Mouse (Mus musculus) midbrain, embryonic 10.5 days (tissue): ENCODE results near the gene Gm20388. TPM values are rescaled to one million over a fixed set of nuclear protein-coding genes. Genes with fewer than 3 reads are reported as not detected.
A peak's percentile ranks its signal among the peaks of the same experiment; 100 is the strongest.

Experiments used
- DNase-seq: peaks from one replicate; pipeline ENCODE4 v3.0.0-alpha.2; 2017; ENCODE audit warnings: low spot score
- H3K27ac ChIP-seq: fragments of 300-500 bp; sonication (generic); replicated peaks from 2 replicates; pipeline ENCODE4 v1.5.1; 2016; ENCODE audit warnings: mild to moderate bottlenecking
- H3K27me3 ChIP-seq: fragments of 300-500 bp; sonication (generic); 2 replicates; pipeline ENCODE4 v1.6.1; 2016; ENCODE audit warnings: low read depth, mild to moderate bottlenecking; ENCODE audit not compliant: poor library complexity, severe bottlenecking
- H3K36me3 ChIP-seq: fragments of 300-500 bp; sonication (generic); 2 replicates; pipeline ENCODE4 v1.6.1; 2016; ENCODE audit warnings: mild to moderate bottlenecking, moderate library complexity
- H3K4me1 ChIP-seq: fragments of 300-500 bp; sonication (generic); 2 replicates; pipeline ENCODE4 v1.6.1; 2016
- H3K4me3 ChIP-seq: fragments of 300-500 bp; sonication (generic); 2 replicates; pipeline ENCODE4 v1.5.1; 2016; ENCODE audit warnings: mild to moderate bottlenecking, moderate library complexity
- H3K9me3 ChIP-seq: fragments of 300-500 bp; sonication (generic); replicated peaks from 2 replicates; pipeline ENCODE4 v1.6.1; 2016; ENCODE audit warnings: mild to moderate bottlenecking
- WGBS: fragments of 180-500 bp; shearing (Covaris S2); methylation state at CpG from one replicate; pipeline ENCODE4 v1.1.7; 2016; 5-methylcytosine and 5-hydroxymethylcytosine counted together
- polyA plus RNA-seq: library from polyadenylated mRNA; unstranded; fragments of >200 nt; fragmentation: Nextera tagmentation; extraction: Ambion mirVana; gene quantifications from 2 replicates; pipeline ENCODE4 v1.2.1, GENCODE M21; 2016

The Gm20388 gene
- polyA plus RNA-seq, 1 experiment from 2014 or later, result 7.1 TPM

DNA sequence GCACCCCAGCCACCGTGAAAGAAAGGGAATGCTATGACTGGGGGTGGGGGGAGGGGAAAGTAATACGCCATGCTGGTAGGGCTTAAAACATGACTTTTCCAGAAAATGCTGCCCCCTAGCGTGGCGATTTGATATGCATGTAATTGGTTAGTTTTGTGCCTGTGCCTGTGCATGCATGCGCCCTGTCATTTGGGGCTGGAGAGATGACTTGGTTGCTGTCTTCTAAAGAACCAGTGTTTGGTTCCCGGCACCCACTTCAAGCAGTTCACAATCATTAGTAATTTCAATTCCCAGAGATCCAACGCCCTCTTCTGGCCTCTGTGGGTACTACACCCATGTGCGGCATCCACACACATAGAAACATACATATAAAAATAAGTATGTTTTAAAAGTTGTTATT is 913.2 kb downstream of the Gm20388 start:
- Histone ChIP-seq H3K9me3 (no peaks in the 10 kb centered on the region; the same call in 1 of the 2 replicates), H3K36me3 (no peaks in the 10 kb centered on the region), H3K27ac (no peak overlapping the region), H3K4me3 (no peak overlapping the region), H3K27me3 (peaks cover 37% of the 10 kb centered on the region), H3K4me1 (peaks cover 32% of the 10 kb centered on the region)
- no peak for DNase-seq
- 64% methylated on average over 8 of the region's 8 CpGs for WGBS

DNA sequence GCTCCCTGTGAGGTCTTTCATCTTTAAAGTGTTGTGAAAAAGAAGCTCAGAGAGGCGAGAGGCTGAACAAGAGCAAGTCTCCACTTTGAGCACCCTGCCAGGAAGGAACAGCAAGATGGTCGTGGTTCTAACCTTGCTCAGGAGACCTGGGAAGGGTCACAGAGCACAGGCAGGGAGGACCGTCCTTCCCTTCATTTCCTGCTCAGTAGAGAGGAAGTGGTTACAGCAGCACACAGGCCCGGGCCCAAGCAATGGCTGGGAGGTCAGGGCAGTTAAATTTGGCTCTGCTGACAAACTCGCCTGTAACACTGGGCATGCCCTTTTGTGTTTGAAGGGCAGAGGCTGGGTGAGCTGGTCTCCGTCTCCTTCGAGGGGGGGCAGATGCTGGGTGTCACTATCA is 914.0 kb downstream of the Gm20388 start:
- Histone ChIP-seq H3K4me1 (peaks cover 30% of the 10 kb centered on the region), H3K4me3 (no peak overlapping the region), H3K27me3 (peaks cover 42% of the 10 kb centered on the region), H3K27ac (no peak overlapping the region), H3K9me3 (no peaks in the 10 kb centered on the region), H3K36me3 (no peaks in the 10 kb centered on the region)
- WGBS, result 74% methylated on average over 7 of the region's 7 CpGs
- DNase-seq, result no peak

- peaks cover 34% of the 10 kb centered on the region for H3K4me1 ChIP-seq
- no peak overlapping the region for H3K4me3 ChIP-seq
- H3K9me3 ChIP-seq, result no peaks in the 10 kb centered on the region
- H3K36me3 ChIP-seq, result no peaks in the 10 kb centered on the region
- peaks cover 62% of the 10 kb centered on the region for H3K27me3 ChIP-seq
- 12% methylated on average over 14 of the region's 14 CpGs for WGBS
- no peak overlapping the region for H3K27ac ChIP-seq
- peak; percentile 46 for DNase-seq
These were observed 917.6 kb downstream of the Gm20388 start for GRCm38 (mm10) chr8:120828279-120828678.

DNA sequence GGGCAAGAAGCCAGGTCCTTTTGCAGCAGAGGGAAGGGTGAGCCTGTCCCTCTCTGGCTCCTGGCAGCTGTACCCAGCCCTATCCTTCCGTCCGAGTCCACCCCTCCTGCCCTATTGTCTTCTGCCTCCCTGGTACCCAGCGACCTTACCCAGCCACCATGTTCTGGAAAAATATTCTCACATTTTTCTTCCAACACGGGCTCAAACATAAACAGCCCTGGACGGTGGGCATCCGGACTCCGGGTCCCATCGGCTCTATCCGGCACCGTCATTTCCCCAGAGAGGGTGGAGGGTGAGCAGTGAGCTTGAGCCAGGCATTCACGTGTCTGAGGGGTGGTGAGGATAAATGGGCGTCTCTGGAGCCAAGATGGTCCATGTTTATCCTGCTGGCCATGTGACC is 920.0 kb downstream of the Gm20388 start:
- Histone ChIP-seq H3K27ac (no peak overlapping the region), H3K27me3 (peaks cover 77% of the 10 kb centered on the region), H3K4me1 (peaks cover 36% of the 10 kb centered on the region), H3K36me3 (no peaks in the 10 kb centered on the region), H3K4me3 (no peak overlapping the region), H3K9me3 (no peaks in the 10 kb centered on the region)
- DNase-seq, result no peak
- 88% methylated on average over 12 of the region's 12 CpGs for WGBS

GRCm38 (mm10) chr8:120832022-120832421 is 921.4 kb downstream of the Gm20388 start:
- H3K36me3 ChIP-seq, result no peaks in the 10 kb centered on the region
- peaks cover 75% of the 10 kb centered on the region for H3K27me3 ChIP-seq
- no peaks in the 10 kb centered on the region for H3K9me3 ChIP-seq
- 53% methylated on average over 14 of the region's 14 CpGs for WGBS
- no peak for DNase-seq
- H3K4me3 ChIP-seq, result no peak overlapping the region
- H3K4me1 ChIP-seq, result peaks cover 36% of the 10 kb centered on the region
- H3K27ac ChIP-seq, result peak overlapping the region; percentile 46; the same call in 1 of the 2 replicates

DNA sequence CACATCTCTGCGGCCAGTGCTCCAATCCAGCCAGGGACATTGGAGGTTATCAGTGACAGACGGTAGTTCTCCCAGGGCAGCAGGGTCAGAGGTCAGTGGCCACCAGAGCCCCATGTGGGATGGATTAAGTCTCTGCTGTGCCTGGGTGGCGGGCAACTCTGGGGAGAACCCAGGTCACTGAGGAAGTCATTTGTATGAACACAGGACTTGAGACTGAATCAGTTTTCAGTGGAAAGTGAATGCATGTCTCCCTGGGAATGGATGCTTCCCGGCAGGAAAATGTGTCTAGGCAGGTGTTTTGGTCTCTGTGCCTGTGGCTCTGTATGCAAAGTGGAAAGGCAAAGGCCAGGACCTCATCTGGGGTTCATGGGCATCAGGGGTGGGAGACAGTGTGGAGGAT is 922.6 kb downstream of the Gm20388 start:
- Histone ChIP-seq H3K36me3 (no peaks in the 10 kb centered on the region), H3K27ac (no peak overlapping the region; the same call in 1 of the 2 replicates), H3K4me1 (peaks cover 26% of the 10 kb centered on the region), H3K27me3 (peaks cover 66% of the 10 kb centered on the region), H3K9me3 (no peaks in the 10 kb centered on the region), H3K4me3 (no peak overlapping the region)
- 21% methylated on average over 4 of the region's 4 CpGs for WGBS
- DNase-seq, result no peak

- Histone ChIP-seq H3K27me3 (peaks cover 43% of the 10 kb centered on the region), H3K4me3 (no peak overlapping the region), H3K27ac (no peak overlapping the region), H3K9me3 (no peaks in the 10 kb centered on the region), H3K36me3 (no peaks in the 10 kb centered on the region), H3K4me1 (peaks cover 5% of the 10 kb centered on the region; the same call in 1 of the 2 replicates)
- 76% methylated on average over 14 of the region's 14 CpGs for WGBS
- no peak for DNase-seq
These were observed 928.4 kb downstream of the Gm20388 start for GRCm38 (mm10) chr8:120839031-120839430.

GRCm38 (mm10) chr8:120843084-120843483 is 932.4 kb downstream of the Gm20388 start:
- no peak overlapping the region for H3K4me3 ChIP-seq
- no peak overlapping the region for H3K27ac ChIP-seq
- DNase-seq, result no peak
- no peaks in the 10 kb centered on the region for H3K9me3 ChIP-seq
- H3K4me1 ChIP-seq, result peaks cover 19% of the 10 kb centered on the region
- H3K36me3 ChIP-seq, result no peaks in the 10 kb centered on the region
- WGBS, result 84% methylated on average over 7 of the region's 7 CpGs
- H3K27me3 ChIP-seq, result peaks cover 42% of the 10 kb centered on the region

- H3K4me3 ChIP-seq, result no peak overlapping the region
- peaks cover 44% of the 10 kb centered on the region for H3K27me3 ChIP-seq
- H3K9me3 ChIP-seq, result no peaks in the 10 kb centered on the region
- 78% methylated on average over 5 of the region's 5 CpGs for WGBS
- peaks cover 17% of the 10 kb centered on the region for H3K4me1 ChIP-seq
- no peak for DNase-seq
- no peaks in the 10 kb centered on the region for H3K36me3 ChIP-seq
- H3K27ac ChIP-seq, result no peak overlapping the region
These were observed 935.4 kb downstream of the Gm20388 start for GRCm38 (mm10) chr8:120846018-120846417.

GRCm38 (mm10) chr8:120847279-120847678 is 936.6 kb downstream of the Gm20388 start:
- Histone ChIP-seq H3K4me1 (peaks cover 17% of the 10 kb centered on the region), H3K36me3 (no peaks in the 10 kb centered on the region), H3K27me3 (peaks cover 52% of the 10 kb centered on the region), H3K4me3 (no peak overlapping the region), H3K9me3 (no peaks in the 10 kb centered on the region), H3K27ac (no peak overlapping the region)
- WGBS, result 35% methylated on average over 4 of the region's 4 CpGs
- no peak for DNase-seq

- H3K27ac ChIP-seq, result no peak overlapping the region
- no peaks in the 10 kb centered on the region for H3K36me3 ChIP-seq
- peaks cover 52% of the 10 kb centered on the region for H3K27me3 ChIP-seq
- peak; percentile 31 for DNase-seq
- no peak overlapping the region for H3K4me3 ChIP-seq
- H3K4me1 ChIP-seq, result peaks cover 17% of the 10 kb centered on the region
- H3K9me3 ChIP-seq, result no peaks in the 10 kb centered on the region
- WGBS, result 13% methylated on average over 14 of the region's 14 CpGs
These were observed 937.1 kb downstream of the Gm20388 start for GRCm38 (mm10) chr8:120847735-120848134.

DNA sequence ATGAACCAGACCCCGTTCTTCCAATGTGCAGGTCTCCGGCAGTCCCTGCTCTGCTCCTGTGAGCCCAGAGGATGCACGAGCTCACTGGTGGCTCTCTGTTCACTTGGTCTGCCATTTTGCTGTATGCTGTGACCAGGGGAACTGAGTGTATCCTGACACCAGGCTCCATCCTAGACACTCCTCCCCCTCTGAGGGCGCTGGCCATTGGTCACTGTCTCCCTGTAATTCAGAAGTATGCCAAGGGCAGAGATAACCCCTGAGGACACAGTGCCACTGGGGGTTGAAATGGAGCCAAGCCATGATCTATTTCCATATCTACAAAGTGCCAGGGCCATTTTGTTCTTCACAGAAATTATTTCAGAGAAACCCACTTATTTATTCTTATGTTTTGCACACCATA is 937.8 kb downstream of the Gm20388 start:
- Histone ChIP-seq H3K27ac (no peak overlapping the region), H3K9me3 (no peaks in the 10 kb centered on the region), H3K4me3 (no peak overlapping the region), H3K27me3 (peaks cover 48% of the 10 kb centered on the region), H3K4me1 (peaks cover 17% of the 10 kb centered on the region), H3K36me3 (no peaks in the 10 kb centered on the region)
- 75% methylated on average over 4 of the region's 4 CpGs for WGBS
- DNase-seq, result no peak

GRCm38 (mm10) chr8:120851411-120851810 is 940.8 kb downstream of the Gm20388 start:
- DNase-seq, result no peak
- WGBS, result 90% methylated on average over 12 of the region's 12 CpGs
- H3K4me3 ChIP-seq, result no peak overlapping the region
- no peaks in the 10 kb centered on the region for H3K36me3 ChIP-seq
- H3K27ac ChIP-seq, result no peak overlapping the region
- H3K4me1 ChIP-seq, result peaks cover 15% of the 10 kb centered on the region
- H3K27me3 ChIP-seq, result peaks cover 36% of the 10 kb centered on the region
- 0 out of 2 replicates have a peak, but pooled peaks cover 2% of the 10 kb centered on the region for H3K9me3 ChIP-seq

DNA sequence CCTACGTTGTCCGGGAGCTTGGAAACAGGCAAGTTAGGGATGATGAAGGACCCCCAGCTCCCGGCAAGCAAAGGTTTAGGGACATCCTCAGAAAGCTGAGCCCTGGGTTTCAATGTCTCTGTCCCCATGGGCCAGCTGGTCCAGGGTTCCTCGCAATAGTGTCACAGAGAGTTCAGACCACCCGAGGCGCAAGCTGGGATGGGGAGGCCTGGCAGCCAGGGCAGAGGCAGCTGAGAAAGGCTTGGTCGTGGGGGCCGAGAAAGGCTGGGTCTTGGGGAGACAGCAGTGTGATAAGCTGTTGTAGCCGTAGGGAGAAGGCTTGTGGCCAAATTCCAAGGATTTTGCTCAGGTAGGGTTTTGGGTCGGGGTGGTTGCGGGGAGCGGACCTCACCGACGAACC is 949.2 kb downstream of the Gm20388 start:
- WGBS, result 87% methylated on average over 14 of the region's 14 CpGs
- Histone ChIP-seq H3K36me3 (no peaks in the 10 kb centered on the region), H3K9me3 (no peaks in the 10 kb centered on the region), H3K27me3 (peaks cover 28% of the 10 kb centered on the region), H3K27ac (no peak overlapping the region), H3K4me1 (peaks cover 8% of the 10 kb centered on the region), H3K4me3 (no peak overlapping the region)
- DNase-seq, result no peak
